Mouse (Mus musculus) small intestine, adult 2 months (tissue): ENCODE measurements around the gene Rps6ka4. TPM values are rescaled to one million over a fixed set of nuclear protein-coding genes. Genes with fewer than 3 reads are reported as not detected.
A peak's percentile ranks its signal among the peaks of the same experiment; 100 is the strongest.

Experiments used
- H3K27ac ChIP-seq: fragments of 200-500 bp; 2 replicates; pipeline ENCODE4 v1.5.1; 2012; ENCODE audit warnings: low read depth, low read length, control low read depth, inconsistent platforms; ENCODE audit not compliant: insufficient read depth
- H3K27me3 ChIP-seq: fragments of 200-500 bp; 2 replicates; pipeline ENCODE4 v1.6.1; 2012; ENCODE audit warnings: mild to moderate bottlenecking, moderate library complexity, low read length, inconsistent platforms; ENCODE audit not compliant: control insufficient read depth, insufficient read depth
- H3K36me3 ChIP-seq: fragments of 200-500 bp; 2 replicates; pipeline ENCODE4 v1.6.1; 2012; ENCODE audit warnings: mild to moderate bottlenecking, low read length, control low read depth, inconsistent platforms; ENCODE audit not compliant: control insufficient read depth, insufficient read depth
- H3K4me1 ChIP-seq: fragments of 200-500 bp; 2 replicates; pipeline ENCODE4 v1.6.1; 2012; ENCODE audit warnings: low read length, inconsistent platforms, mixed read lengths; ENCODE audit not compliant: control insufficient read depth, insufficient read depth, insufficient read length
- H3K4me3 ChIP-seq: fragments of 200-500 bp; 2 replicates; pipeline ENCODE4 v1.5.1; 2012; ENCODE audit warnings: low read depth, mild to moderate bottlenecking, control low read depth, inconsistent platforms, low read length, moderate library complexity
- CTCF ChIP-seq: fragments of 200-500 bp; IDR thresholded peaks from 2 replicates; pipeline ENCODE4 v1.5.1; 2012; ENCODE audit warnings: low read depth, mild to moderate bottlenecking, control low read depth, inconsistent platforms, low read length, moderate library complexity, mixed read lengths; ENCODE audit not compliant: insufficient replicate concordance, insufficient read length; ENCODE audit errors: extremely low read depth
- POLR2A ChIP-seq: fragments of 200-500 bp; IDR thresholded peaks from 2 replicates; pipeline ENCODE4 v1.6.1; 2012; ENCODE audit warnings: low read depth, mild to moderate bottlenecking, control low read depth, inconsistent platforms, low read length, moderate library complexity
- WGBS: fragments of 180-500 bp; shearing (Covaris S2); methylation state at CpG from one replicate; pipeline ENCODE4 v1.1.7; 2018; 5-methylcytosine and 5-hydroxymethylcytosine counted together
- polyA plus RNA-seq: library from polyadenylated mRNA; depleted of rRNA; stranded (reverse); fragments of >200 nt; gene quantifications from 2 replicates; pipeline ENCODE4 v1.2.3, GENCODE M21; 2012

Rps6ka4 gene
- polyA plus RNA-seq, 1 experiment: 55.4 TPM

- no peak for TF ChIP-seq POLR2A
- no peak for TF ChIP-seq CTCF
- Histone ChIP-seq H3K4me1 (peaks cover 18% of the 10 kb centered on the region; the same call in 1 of the 2 replicates), H3K27ac (peak overlapping the region; percentile 95), H3K27me3 (no peaks in the 10 kb centered on the region), H3K4me3 (peak overlapping the region; percentile 9), H3K36me3 (no peaks in the 10 kb centered on the region)
- 2% methylated on average over 5 of the region's 5 CpGs for WGBS
Observed at GRCm38 (mm10) chr19:6869355-6869754, 28.9 kb upstream of the Rps6ka4 start.

- H3K4me1 ChIP-seq: peaks cover 11% of the 10 kb centered on the region; the same call in 1 of the 2 replicates
- no peak overlapping the region for H3K4me3 ChIP-seq
- no peaks in the 10 kb centered on the region for H3K36me3 ChIP-seq
- WGBS: 95% methylated on average over 4 of the region's 4 CpGs
- H3K27ac ChIP-seq: no peak overlapping the region
- H3K27me3 ChIP-seq: no peaks in the 10 kb centered on the region
- TF ChIP-seq CTCF (no peak), POLR2A (no peak)
Observed at GRCm38 (mm10) chr19:6861451-6861850, 21.0 kb upstream of the Rps6ka4 start.

GRCm38 (mm10) chr19:6860706-6861105 is 20.3 kb upstream of the Rps6ka4 start:
- 34% methylated on average over 6 of the region's 6 CpGs for WGBS
- Histone ChIP-seq H3K27me3 (no peaks in the 10 kb centered on the region), H3K4me3 (no peak overlapping the region), H3K36me3 (no peaks in the 10 kb centered on the region), H3K27ac (peak overlapping the region; percentile 2; the same call in 1 of the 2 replicates), H3K4me1 (peaks cover 16% of the 10 kb centered on the region)
- TF ChIP-seq POLR2A (no peak), CTCF (peak; percentile 8; the same call in 1 of the 2 replicates)

GRCm38 (mm10) chr19:6859971-6860370 is 19.5 kb upstream of the Rps6ka4 start:
- no peak overlapping the region for H3K27ac ChIP-seq
- no peak overlapping the region for H3K4me3 ChIP-seq
- no peaks in the 10 kb centered on the region for H3K27me3 ChIP-seq
- TF ChIP-seq CTCF (no peak), POLR2A (no peak)
- no peaks in the 10 kb centered on the region for H3K36me3 ChIP-seq
- H3K4me1 ChIP-seq: peaks cover 23% of the 10 kb centered on the region
- 90% methylated on average over 3 of the region's 3 CpGs for WGBS

DNA sequence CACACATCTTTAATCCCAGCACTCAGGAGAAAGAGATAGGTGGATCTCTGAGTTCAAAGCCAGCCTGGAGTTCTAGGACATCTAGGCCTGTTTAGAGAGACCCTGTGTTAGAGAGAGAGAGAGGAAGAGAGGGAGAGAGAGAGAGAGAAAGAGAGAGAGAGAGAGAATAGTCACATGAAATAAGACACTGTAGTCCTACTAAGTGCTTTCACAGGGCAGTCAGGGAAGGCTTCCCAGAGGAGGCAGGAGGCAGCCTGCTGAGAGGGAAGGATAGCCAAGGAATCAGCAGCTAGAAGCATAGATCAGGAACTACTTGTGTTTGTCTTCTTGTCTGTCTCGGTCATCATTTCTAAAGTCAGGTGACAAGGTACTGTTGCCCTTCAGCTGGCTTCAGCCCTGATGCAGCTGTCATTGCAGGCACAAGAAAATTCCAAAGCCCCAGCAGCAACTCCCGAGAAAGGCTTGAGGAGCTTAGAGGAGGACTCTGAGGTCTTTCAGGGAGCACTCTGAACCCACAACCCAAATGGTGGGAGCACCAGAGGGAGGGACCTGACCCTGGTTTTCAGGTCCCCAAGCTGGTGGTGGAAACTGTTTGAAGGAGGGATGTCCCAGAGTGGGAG is 18.7 kb upstream of the Rps6ka4 start:
- Histone ChIP-seq H3K36me3 (no peaks in the 10 kb centered on the region), H3K4me3 (no peak overlapping the region), H3K4me1 (peaks cover 27% of the 10 kb centered on the region), H3K27me3 (no peaks in the 10 kb centered on the region), H3K27ac (no peak overlapping the region)
- TF ChIP-seq CTCF (no peak), POLR2A (no peak)
- 75% methylated on average over 2 of the region's 2 CpGs for WGBS

DNA sequence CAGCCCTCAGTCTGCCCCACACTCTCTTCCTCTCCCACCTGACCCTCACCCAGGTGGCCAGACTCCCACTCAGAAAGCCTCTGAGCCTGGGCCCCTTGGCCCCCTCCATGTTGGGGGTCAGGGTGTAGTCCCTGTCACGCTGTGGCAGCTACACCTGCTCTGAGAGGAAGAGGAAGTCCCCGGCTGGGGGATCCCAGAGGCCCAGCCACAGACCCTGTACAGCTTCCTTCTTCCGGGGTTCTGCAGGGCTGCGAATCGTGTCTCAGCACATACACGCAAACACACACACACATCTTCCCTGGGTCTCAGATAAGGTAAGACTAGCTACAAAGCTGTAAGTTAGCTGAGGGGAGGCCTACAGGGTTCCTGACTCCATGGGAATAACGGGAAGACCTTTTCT is 17.6 kb upstream of the Rps6ka4 start, which contains the start of gene Ccdc88b:
TSS of gene Ccdc88b (minus strand) at position 181 of the 400 bp plus-strand sequence.
- Histone ChIP-seq H3K4me3 (peak within 1 kb of the TSS; percentile 41), H3K27me3 (no peaks in the 10 kb centered on the region), H3K4me1 (peaks cover 32% of the 10 kb centered on the region), H3K36me3 (no peaks in the 10 kb centered on the region), H3K27ac (peak within 1 kb of the TSS; percentile 62)
- TF ChIP-seq POLR2A (no peak), CTCF (no peak)
- WGBS: 75% methylated on average over 7 of the region's 7 CpGs

DNA sequence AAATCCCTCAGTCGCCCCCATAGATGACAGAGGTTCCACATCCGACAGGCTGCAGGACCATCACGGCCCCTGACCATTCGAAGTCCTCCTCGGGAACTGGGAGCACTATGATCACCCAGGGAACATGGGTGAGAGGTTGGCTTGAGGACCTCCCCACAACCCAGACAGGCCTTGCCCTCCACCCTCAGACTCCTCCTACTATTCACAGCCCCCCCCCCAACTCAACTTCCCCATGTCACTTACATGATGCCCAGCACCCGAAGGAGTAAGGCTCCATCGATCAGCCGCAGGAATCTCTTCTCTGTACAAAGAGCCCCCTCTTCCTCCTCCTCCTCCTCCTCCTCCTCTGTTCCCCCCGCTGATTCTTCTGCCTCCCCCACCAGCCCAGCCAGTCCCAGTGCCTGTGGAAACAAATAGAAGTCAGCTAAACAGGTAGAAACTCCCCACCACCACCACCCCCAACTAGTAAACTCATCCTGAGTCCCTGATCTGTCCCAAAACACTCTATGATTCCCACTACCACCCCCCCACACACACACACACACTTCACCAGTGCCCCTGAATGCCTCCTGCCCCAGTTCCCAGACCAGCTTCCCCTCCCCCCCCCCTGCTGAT is 17.1 kb upstream of the Rps6ka4 start:
- Histone ChIP-seq H3K4me3 (peak overlapping the region; percentile 41), H3K4me1 (peaks cover 37% of the 10 kb centered on the region), H3K36me3 (no peaks in the 10 kb centered on the region), H3K27me3 (no peaks in the 10 kb centered on the region), H3K27ac (no peak overlapping the region)
- WGBS: 86% methylated on average over 9 of the region's 9 CpGs
- TF ChIP-seq POLR2A: no peak
- TF ChIP-seq CTCF: no peak
